Mouse (Mus musculus) forebrain, embryonic 12.5 days (tissue): Measurements from ENCODE around the gene Prkaca. TPM values are rescaled to one million over a fixed set of nuclear protein-coding genes. Genes with fewer than 3 reads are reported as not detected.

Experiments used
- microRNA counts: library from miRNA; unstranded; fragments of <30 nt; microRNA quantifications from one replicate; lab custom pipeline; 2017
- microRNA-seq: library from miRNA; unstranded; fragments of <30 nt; microRNA quantifications from one replicate; pipeline ENCODE4, GENCODE M21; 2017
- polyA plus RNA-seq: library from polyadenylated mRNA; unstranded; fragments of >200 nt; fragmentation: Nextera tagmentation; extraction: Ambion mirVana; gene quantifications from 2 replicates; pipeline ENCODE4 v1.2.1, GENCODE M21; 2016

Prkaca gene
- polyA plus RNA-seq, 1 experiment from 2014 or later: 181 TPM

MicroRNA genes within 50 kb of the gene (microRNA counts, 519-probe panel; counts per million panel counts)
- not detected for microRNA mmu-miR-1199 (lab: Ali Mortazavi, UCI)

Small RNA genes lying within 50 kb of the gene (microRNA-seq; reads per million reads assigned to microRNA genes)
- gene Gm44330 (not detected), gene Gm44450 (not detected), gene Mir1199 (0.73 reads per million), gene Mir8111 (3.9 reads per million, percentile 13 among the genes with 10 or more reads in this experiment)

Other genes starting within 250 kb of the Prkaca start
- 9.4 and 10.7 TPM in 2 replicates for gene Adgre5, start 231.7 kb upstream of the Prkaca start, polyA plus RNA-seq
- gene Adgrl1, start 72.9 kb upstream of the Prkaca start, polyA plus RNA-seq: 30.4 and 31.3 TPM in 2 replicates
- gene Gm10644, start 17.8 kb upstream of the Prkaca start, polyA plus RNA-seq: 0.88 and 0.90 TPM in 2 replicates
- 59.0 and 61.0 TPM in 2 replicates for gene Asf1b, start 17.5 kb upstream of the Prkaca start, polyA plus RNA-seq
- 9.9 and 11.4 TPM in 2 replicates for gene Samd1, start 24.7 kb downstream of the Prkaca start, polyA plus RNA-seq
- gene 1700067K01Rik, start 28.5 kb downstream of the Prkaca start, polyA plus RNA-seq: 1.2 TPM in 2 replicates
- not detected in 2 replicates for gene 2210011C24Rik, start 39.2 kb downstream of the Prkaca start, polyA plus RNA-seq
- gene Palm3, start 48.5 kb downstream of the Prkaca start, polyA plus RNA-seq: 3.3 and 4.1 TPM in 2 replicates
- gene Il27ra, start 69.6 kb downstream of the Prkaca start, polyA plus RNA-seq: 0.09 and 0.24 TPM in 2 replicates
- not detected in 2 replicates for gene Rln3, start 72.0 kb downstream of the Prkaca start, polyA plus RNA-seq
- gene Gm10643, start 92.1 kb downstream of the Prkaca start, polyA plus RNA-seq: 2.2 and 2.4 TPM in 2 replicates
- 8.4 and 9.2 TPM in 2 replicates for gene Rfx1, start 93.8 kb downstream of the Prkaca start, polyA plus RNA-seq
- 18.7 and 19.4 TPM in 2 replicates for gene Dcaf15, start 131.8 kb downstream of the Prkaca start, polyA plus RNA-seq
- gene Podnl1, start 153.0 kb downstream of the Prkaca start, polyA plus RNA-seq: 0.32 and 0.36 TPM in 2 replicates
- gene Cc2d1a, start 174.9 kb downstream of the Prkaca start, polyA plus RNA-seq: 17.7 and 20.4 TPM in 2 replicates
- 2.1 and 2.3 TPM in 2 replicates for gene 4930432K21Rik, start 175.0 kb downstream of the Prkaca start, polyA plus RNA-seq
- 5.9 and 6.0 TPM in 2 replicates for gene Nanos3, start 212.2 kb downstream of the Prkaca start, polyA plus RNA-seq